Mouse (Mus musculus) G1E (cell line): ENCODE measurements around the gene Mpzl1. TPM values are rescaled to one million over a fixed set of nuclear protein-coding genes. Genes with fewer than 3 reads are reported as not detected.
"Not testable (repeated sequence)": the region's sequence is repeated elsewhere in the genome, so short reads cannot be mapped to it uniquely, and the experiment has no call there.

Source experiments
- ATAC-seq: 2 replicates; pipeline ENCODE4 v1.8.0; 2016; ENCODE audit warnings: mild to moderate bottlenecking; ENCODE audit not compliant: insufficient number of reproducible peaks, poor library complexity, low FRiP score, severe bottlenecking; ENCODE audit errors: extremely low read depth
- DNase-seq: peaks from one replicate; pipeline ENCODE4 v3.0.0; 2012; ENCODE audit warnings: low spot score
- H3K27me3 ChIP-seq: 2 replicates; pipeline ENCODE4 v1.6.1; 2012; ENCODE audit warnings: mild to moderate bottlenecking, low read length, inconsistent platforms; ENCODE audit not compliant: insufficient read depth
- H3K36me3 ChIP-seq: replicated peaks from 2 replicates; pipeline ENCODE3; 2012; ENCODE audit warnings: mild to moderate bottlenecking, inconsistent platforms
- H3K4me1 ChIP-seq: 2 replicates; pipeline ENCODE4 v1.6.1; 2012; ENCODE audit warnings: low read depth, low read length, inconsistent platforms, mixed read lengths; ENCODE audit not compliant: insufficient read depth
- H3K4me3 ChIP-seq: 2 replicates; pipeline ENCODE4 v1.5.1; 2012; ENCODE audit warnings: low read depth, mild to moderate bottlenecking, inconsistent platforms, low read length, moderate library complexity, mixed read lengths
- H3K9me3 ChIP-seq: replicated peaks from 2 replicates; pipeline ENCODE4 v1.6.1; 2012; ENCODE audit warnings: inconsistent platforms
- CTCF ChIP-seq: IDR thresholded peaks from 2 replicates; pipeline ENCODE4 v1.5.1; 2012; ENCODE audit warnings: low read depth, low read length, inconsistent platforms, mixed read lengths
- GATA1 ChIP-seq: IDR thresholded peaks from 2 replicates; pipeline ENCODE4 v1.6.1; 2012; ENCODE audit warnings: borderline replicate concordance, low read length, inconsistent platforms, mixed read lengths
- GATA2 ChIP-seq: IDR thresholded peaks from 2 replicates; pipeline ENCODE4 v1.6.1; 2012; ENCODE audit warnings: low read depth, low read length, inconsistent platforms, borderline replicate concordance
- POLR2AphosphoS5 ChIP-seq: IDR thresholded peaks from 2 replicates; pipeline ENCODE4 v1.6.1; 2012; ENCODE audit warnings: low read depth, low read length, inconsistent platforms; ENCODE audit not compliant: insufficient replicate concordance
- TAL1 ChIP-seq: conservative IDR thresholded peaks from 2 replicates; pipeline ENCODE4 v1.6.1; 2012; ENCODE audit warnings: low read depth, low read length, inconsistent platforms, mixed read lengths
- polyA plus RNA-seq: library from polyadenylated mRNA; stranded (reverse); fragments of >175 nt; gene quantifications from 2 replicates; pipeline ENCODE4 v1.2.3, GENCODE M21; 2012
- total RNA-seq, 2 experiments: library from RNA; stranded (forward) in 1 of 2; stranded (reverse) in 1 of 2; fragments of 200-1000 nt in 1 of 2; fragments of >200 nt in 1 of 2; fragmentation: Nextera tagmentation in 1 of 2; gene quantifications; 2 replicates each; pipeline ENCODE4 v1.2.3; 2014 to 2017

Gene Mpzl1
- total RNA-seq (2014; fragmentation: Nextera tagmentation) = 34.7 and 37.2 TPM in 2 replicates
- total RNA-seq (2017) = 1.6 and 1.9 TPM in 2 replicates
- 3.4 and 4.0 TPM in 2 replicates for polyA plus RNA-seq

- ATAC-seq (peak; percentile 100), DNase-seq (peak; percentile 100)
- Histone ChIP-seq H3K36me3 (peaks cover 11% of the 10 kb centered on the region), H3K4me1 (peaks cover 53% of the 10 kb centered on the region), H3K27me3 (no peaks in the 10 kb centered on the region), H3K4me3 (peak within 1 kb of the TSS; percentile 90), H3K9me3 (no peaks in the 10 kb centered on the region)
- no peak for TF ChIP-seq GATA2
- TF ChIP-seq GATA1 = no peak
- no peak for TF ChIP-seq POLR2AphosphoS5
- no peak for TF ChIP-seq TAL1
- no peak for TF ChIP-seq CTCF
These were observed at the start of gene Mpzl1 for GRCm38 (mm10) chr1:165634151-165634884. Gene Mpzl1 (minus strand): TSS chr1:165634538.

- DNase-seq = no peak
- no peak for TF ChIP-seq TAL1
- TF ChIP-seq CTCF = no peak
- TF ChIP-seq POLR2AphosphoS5 = no peak
- no peak for TF ChIP-seq GATA1
- TF ChIP-seq GATA2 = no peak
- ATAC-seq = no peak
These were observed 47.9 kb upstream of the Mpzl1 start for GRCm38 (mm10) chr1:165682056-165682853.

GRCm38 (mm10) chr1:165681045-165681794 is 46.9 kb upstream of the Mpzl1 start:
- TF ChIP-seq GATA1 (no peak), POLR2AphosphoS5 (no peak), CTCF (no peak), TAL1 (no peak), GATA2 (no peak)
- ATAC-seq (no peak), DNase-seq (no peak)
- Histone ChIP-seq H3K9me3 (no peaks in the 10 kb centered on the region), H3K27me3 (0 out of 2 replicates have a peak, but pooled peaks cover 6% of the 10 kb centered on the region), H3K4me3 (no peak overlapping the region), H3K4me1 (peaks cover 7% of the 10 kb centered on the region), H3K36me3 (peaks cover 81% of the 10 kb centered on the region)

More at GRCm38 (mm10) chr1:165682056-165682853, 47.9 kb upstream of the Mpzl1 start:
- no peak overlapping the region for H3K4me3 ChIP-seq
- no peaks in the 10 kb centered on the region for H3K9me3 ChIP-seq
- H3K27me3 ChIP-seq = 0 out of 2 replicates have a peak, but pooled peaks cover 6% of the 10 kb centered on the region
- H3K36me3 ChIP-seq = peaks cover 81% of the 10 kb centered on the region
- H3K4me1 ChIP-seq = peaks cover 6% of the 10 kb centered on the region; the same call in 1 of the 2 replicates

- H3K27me3 ChIP-seq, H3K4me3 ChIP-seq, H3K9me3 ChIP-seq, ATAC-seq, DNase-seq: not testable (repeated sequence)
- Histone ChIP-seq H3K4me1 (peaks cover 19% of the 10 kb centered on the region), H3K36me3 (peaks cover 83% of the 10 kb centered on the region)
These were observed 45.7 kb upstream of the Mpzl1 start for GRCm38 (mm10) chr1:165680086-165680485.

- no peak for ATAC-seq
- no peak for DNase-seq
- Histone ChIP-seq H3K27me3 (0 out of 2 replicates have a peak, but pooled peaks cover 6% of the 10 kb centered on the region), H3K9me3 (no peaks in the 10 kb centered on the region), H3K36me3 (peaks cover 82% of the 10 kb centered on the region), H3K4me3 (no peak overlapping the region), H3K4me1 (peaks cover 22% of the 10 kb centered on the region)
- TF ChIP-seq CTCF = 0 out of 2 replicates have a peak, but pooled peaks have one; percentile 1
- no peak for TF ChIP-seq GATA1
These were observed 45.3 kb upstream of the Mpzl1 start for GRCm38 (mm10) chr1:165679618-165679997.
